Mouse (Mus musculus): ENCODE measurements around the gene Cldn15.
"Not testable (repeated sequence)": the region's sequence is repeated elsewhere in the genome, so short reads cannot be mapped to it uniquely, and the experiment has no call there.

Gene Cldn15

DNA sequence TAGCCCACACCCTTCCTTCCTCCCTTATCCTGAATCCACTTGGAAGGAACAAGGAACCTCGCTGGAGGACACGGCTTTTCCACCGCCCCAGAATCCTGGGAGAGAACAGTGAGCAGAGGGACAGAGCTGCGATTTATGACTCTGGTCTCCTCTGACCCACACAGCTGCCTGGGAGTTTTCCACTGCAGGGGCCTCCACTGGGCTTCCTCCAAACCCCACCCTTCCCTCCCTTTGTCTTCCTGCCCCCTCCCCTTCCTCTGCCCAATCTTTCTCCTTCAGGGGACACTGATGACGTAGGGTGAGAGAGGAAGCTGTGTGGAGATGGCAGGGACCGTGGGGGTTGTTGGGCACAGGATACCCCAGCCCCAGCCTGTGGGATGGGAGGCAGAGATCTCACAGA lies at the start of gene Cldn15:
Gene Cldn15 (plus strand): TSS at position 286 of the 400 bp plus-strand sequence.
- peak; percentile 30 for DNase-seq (ENCODE audit: low spot score)

DNA sequence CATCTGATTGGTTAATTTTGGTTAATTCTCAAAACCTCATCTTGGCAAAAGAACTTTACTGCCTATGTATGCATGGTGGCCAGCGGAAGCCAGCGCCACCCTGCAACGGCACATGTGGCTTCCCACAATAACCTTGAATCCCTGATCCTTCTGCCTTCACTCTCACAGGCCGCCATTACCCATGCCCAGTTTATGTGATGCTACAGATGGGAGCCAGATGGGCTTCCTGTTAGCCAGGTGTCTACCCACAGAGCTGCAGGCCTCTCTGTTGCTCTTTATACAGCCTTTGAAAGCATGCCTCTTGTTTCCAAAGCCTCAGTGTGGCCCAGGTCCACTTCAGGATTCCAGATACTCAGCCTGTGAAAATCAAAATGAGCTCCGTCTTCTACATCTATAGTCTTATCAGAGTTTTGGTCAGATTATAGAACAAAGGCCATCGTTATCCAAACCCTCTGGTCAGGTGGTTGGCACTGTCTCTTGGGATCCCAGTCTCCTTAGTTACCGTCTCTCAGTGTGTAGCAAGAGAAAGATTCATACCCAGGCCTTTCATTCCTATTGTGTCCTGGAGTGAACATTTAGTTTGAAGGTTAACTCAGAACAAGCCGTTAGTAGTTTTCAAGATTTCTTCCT lies 48.7 kb upstream of the Cldn15 start:
- no peak for DNase-seq (ENCODE audit: low spot score)

GRCm38 (mm10) chr5:136918655-136919472 lies 47.6 kb upstream of the Cldn15 start:
- DNase-seq (ENCODE audit: low spot score) = peak; percentile 93

DNA sequence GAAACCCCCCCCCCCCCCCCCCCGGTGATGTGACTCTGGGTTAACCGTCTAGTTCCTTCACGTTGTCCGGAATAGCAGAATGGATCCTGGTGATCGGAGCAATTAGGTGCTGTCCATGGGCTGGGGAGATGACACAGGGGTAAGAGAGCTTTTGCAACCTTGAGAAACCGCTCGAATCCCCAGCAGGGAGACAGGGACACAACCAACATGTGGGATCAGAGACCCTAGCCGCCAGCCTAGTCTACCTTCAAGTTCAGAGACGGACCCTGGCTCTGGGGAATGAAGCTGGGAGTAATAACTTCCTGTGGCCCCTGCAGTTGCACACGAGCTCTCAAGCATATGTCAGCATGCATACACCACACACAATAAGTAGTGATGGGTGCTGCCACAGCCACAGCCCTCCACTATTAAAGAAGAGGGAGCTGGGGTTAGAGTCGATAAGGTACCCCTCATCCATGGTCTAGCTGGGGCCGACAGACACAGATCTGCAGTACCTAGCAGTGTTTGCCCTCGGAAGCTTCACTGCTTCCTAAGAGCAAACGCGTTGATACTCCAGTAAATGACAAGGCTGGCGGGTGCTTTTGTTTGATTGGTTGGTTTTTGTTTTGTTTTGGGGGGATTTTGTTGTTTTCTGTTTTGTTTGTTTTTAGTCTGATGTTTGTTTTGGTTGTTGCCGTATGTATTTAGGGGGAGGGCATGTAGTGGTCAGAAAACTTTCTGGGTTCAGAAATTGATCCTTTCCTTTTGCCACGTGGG lies 46.7 kb upstream of the Cldn15 start:
- DNase-seq (ENCODE audit: low spot score) = peak; percentile 22

DNA sequence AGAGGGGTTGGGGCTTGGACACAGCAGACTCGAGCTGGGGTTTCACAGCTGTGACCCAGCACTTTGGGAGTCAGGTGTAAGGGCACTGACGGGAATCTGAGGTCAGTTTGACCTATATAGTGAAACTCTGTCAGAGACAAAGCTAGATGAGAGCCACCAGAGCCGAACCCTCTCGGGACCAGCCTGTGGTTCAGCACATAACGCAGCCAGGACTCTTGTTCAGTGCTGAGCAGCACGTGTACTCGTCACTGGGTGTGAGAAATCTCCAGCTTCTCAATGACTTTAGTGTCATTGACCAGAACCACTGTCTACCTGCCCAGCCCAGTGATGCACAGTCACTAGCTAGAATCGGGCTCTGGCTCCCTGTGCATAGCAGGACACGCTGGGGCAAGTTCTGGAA lies 43.6 kb upstream of the Cldn15 start:
- no peak for DNase-seq (ENCODE audit: low spot score)

- DNase-seq (ENCODE audit: low spot score) = peak; percentile 56
Measured at GRCm38 (mm10) chr5:136923751-136924478, 42.5 kb upstream of the Cldn15 start.

- DNase-seq (ENCODE audit: low spot score) = peak; percentile 81
Measured at GRCm38 (mm10) chr5:136929073-136929472, 37.3 kb upstream of the Cldn15 start.

- no peak for DNase-seq (ENCODE audit: low spot score)
Measured at GRCm38 (mm10) chr5:136931896-136932295, 34.5 kb upstream of the Cldn15 start.

DNA sequence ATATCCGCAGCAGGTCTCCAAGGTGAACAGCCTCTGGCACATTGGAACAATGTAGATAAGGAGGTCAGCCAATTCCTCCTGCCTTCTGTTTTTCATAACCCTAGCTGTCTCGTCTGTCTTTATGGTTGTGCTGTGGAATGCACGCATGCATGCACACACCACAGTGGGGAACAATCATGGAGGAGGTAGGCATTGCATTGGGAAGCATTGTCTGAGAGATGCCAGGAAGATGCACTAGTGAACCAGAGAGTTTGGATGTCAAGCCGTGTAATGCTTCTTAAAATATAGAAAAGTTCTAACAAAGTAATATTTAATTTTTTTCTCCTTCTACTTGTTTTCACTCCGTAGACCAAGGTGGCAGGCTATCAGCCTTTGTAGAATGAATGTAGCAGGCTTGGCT lies 33.5 kb upstream of the Cldn15 start:
- DNase-seq (ENCODE audit: low spot score) = no peak

- DNase-seq (ENCODE audit: low spot score) = no peak
Measured at GRCm38 (mm10) chr5:136933930-136934329, 32.5 kb upstream of the Cldn15 start.

GRCm38 (mm10) chr5:136935905-136936695 lies 30.3 kb upstream of the Cldn15 start:
- no peak for DNase-seq (ENCODE audit: low spot score)

GRCm38 (mm10) chr5:136936750-136937149 lies 29.7 kb upstream of the Cldn15 start:
- DNase-seq (ENCODE audit: low spot score) = no peak

DNA sequence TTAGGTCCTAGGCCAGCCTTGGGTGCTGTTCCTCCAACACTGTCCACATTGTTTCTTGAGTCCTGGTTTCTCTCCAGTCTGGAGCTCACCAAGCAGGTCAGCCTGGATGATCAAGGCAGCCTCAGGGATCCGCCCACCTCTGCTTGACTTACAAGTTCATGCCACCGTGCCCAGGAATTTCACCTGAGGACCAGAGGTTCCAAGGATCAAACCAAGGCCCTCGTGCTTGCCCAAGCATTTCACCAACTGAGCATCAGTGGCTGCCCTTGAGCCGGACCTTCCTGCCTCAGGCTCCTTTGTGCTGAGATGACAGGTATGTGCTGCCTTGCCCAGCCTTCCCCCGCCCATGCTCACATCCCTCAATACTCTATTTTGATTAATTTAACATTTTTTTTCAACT lies 28.8 kb upstream of the Cldn15 start:
- no peak for DNase-seq (ENCODE audit: low spot score)

GRCm38 (mm10) chr5:136939284-136939683 lies 27.1 kb upstream of the Cldn15 start:
- no peak for DNase-seq (ENCODE audit: low spot score)

- not testable (repeated sequence) for DNase-seq (ENCODE audit: low spot score)
Measured at GRCm38 (mm10) chr5:136940029-136940428, 26.4 kb upstream of the Cldn15 start.

- no peak for DNase-seq (ENCODE audit: low spot score)
Measured at GRCm38 (mm10) chr5:136940845-136941560, 25.4 kb upstream of the Cldn15 start.

DNA sequence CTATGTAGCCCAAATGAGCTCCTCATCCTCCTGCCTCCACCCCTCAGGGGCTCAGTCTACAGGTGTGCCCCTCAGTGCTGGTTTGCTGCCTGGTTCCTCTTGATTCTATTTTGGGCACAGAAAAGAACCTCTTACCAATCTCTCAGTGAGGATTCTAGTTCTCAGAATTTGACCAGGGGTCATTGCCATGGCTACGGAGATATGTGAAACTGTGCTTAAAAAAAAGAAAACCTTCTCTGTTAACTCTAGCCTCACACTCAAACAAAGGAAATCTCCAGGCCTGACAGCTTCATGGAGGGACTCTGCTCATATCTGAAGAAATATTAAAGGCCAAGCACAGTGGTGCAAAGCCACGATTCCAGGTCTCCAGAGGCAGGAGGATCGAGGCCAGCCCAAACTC lies 23.6 kb upstream of the Cldn15 start:
- DNase-seq (ENCODE audit: low spot score) = no peak

- DNase-seq (ENCODE audit: low spot score) = no peak
Measured at GRCm38 (mm10) chr5:136943382-136943781, 23.0 kb upstream of the Cldn15 start.

GRCm38 (mm10) chr5:136945084-136945483 lies 21.3 kb upstream of the Cldn15 start:
- no peak for DNase-seq (ENCODE audit: low spot score)

DNA sequence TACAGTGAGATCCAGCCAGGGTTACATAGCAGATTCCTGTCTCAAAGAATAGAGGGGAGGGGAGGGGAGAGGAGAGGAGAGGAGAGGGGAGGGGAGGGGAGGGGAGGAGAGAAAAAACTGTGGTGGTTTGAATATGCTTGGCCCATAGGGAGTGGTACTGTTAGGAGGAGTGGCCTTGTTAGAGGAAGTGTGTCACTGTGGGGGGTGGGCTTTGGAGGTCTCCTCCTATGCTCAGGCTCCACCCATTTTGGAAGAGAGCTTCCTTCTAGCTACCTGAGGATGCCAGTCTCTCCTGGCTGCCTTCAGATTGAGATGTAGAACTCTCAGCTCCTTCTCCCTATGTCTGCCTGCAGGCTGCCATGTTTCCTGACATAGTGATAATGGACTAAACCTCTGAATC lies 18.5 kb upstream of the Cldn15 start:
- DNase-seq (ENCODE audit: low spot score) = no peak
